Mouse (Mus musculus): ENCODE measurements around the gene Btla.

Btla gene

DNA sequence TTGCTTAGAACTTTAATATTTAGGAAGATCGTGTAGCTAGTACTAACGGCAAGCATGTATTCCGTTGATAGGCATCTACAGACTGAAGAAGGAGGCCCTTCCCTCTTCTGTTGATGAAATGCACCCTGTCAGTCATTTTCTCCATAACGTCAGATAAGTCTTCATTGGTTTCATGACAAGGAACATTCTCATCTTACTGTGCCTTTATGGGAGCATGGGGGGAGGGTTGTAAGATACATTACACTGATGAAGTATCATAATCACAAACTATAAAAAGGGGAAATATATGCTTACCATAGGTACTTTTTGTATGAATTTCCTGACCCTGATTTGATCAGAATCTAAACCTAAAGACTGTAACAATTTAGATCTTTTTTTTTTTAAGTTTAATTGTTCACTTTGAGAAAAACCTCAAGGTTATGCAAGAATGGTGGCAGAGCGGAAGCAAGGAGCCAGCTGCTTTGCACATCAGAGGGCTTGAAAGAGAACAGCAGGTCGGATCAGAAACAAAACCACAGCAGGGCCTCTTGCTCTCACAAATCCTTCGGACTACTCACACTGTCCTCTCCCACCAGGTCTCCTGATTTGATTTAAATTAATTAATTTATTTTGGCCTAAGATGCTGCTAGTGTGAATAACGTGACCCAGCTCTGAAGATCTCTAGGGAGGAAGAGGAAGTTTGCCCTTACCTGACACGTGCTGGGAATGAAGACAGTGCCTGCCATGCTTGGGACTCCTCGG lies at the start of gene Btla:
Gene Btla (plus strand): TSS at position 668 of the 741 bp plus-strand sequence.
- peak in 1 of 2 experiments; percentile 47 for DNase-seq

DNA sequence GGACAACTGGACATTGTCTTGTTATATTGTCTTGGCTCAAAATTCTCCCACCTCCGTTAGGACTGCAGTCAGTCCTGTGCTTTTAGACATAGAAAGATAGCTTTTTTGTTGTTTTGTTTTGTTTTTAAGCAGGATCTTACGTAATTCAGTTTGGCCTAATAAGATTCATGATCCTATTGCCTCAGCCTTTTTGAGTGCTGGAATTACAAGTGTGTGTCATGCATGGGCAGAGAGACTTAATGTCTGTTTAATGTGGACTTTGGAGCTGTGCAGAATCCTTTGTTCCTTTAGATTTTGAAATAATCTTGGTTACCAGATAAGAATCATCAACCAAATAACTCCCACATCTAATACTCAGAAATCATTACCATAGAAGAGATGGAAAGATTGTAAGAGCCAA lies 45.6 kb upstream of the Btla start:
- no peak for DNase-seq

DNA sequence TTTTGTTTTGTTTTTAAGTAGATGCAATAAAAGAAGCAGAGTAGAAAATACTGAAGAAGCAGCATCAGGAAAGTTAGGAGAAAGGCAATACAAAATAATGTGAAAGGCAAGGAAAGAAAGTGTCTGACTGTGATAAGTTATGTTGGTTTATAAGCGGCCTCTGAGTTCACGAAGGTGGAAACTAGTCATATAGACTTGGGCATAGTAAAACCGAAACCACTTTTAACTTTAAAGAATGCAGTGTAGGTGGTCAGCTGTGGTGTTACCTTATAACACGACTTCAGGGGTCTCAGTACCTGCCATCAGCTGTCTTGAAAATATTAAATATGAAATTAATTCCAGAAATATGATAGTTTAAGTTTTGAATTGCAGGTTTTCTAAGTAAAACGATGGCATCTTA lies 42.3 kb upstream of the Btla start:
- DNase-seq, result no peak

DNA sequence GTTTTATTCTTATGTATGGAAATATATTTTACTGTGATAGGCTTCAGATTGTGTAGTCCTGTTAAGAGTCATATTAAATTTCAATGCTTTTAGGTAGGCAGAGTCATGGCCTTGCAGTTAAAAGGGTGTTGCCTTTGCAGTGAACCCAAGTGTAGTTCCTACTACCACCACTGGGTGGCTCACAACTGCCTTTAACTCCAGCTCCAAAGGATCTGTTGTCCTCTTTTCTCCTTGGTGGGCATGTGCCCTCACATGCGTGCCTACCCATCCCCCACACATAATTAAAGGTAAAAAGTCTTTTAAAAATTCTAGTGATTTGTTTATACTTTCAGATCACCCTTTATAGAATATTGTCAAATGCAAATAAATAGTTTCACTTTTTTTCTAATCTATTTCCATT lies 31.5 kb upstream of the Btla start:
- peak; percentile 13 to 40 for DNase-seq

DNA sequence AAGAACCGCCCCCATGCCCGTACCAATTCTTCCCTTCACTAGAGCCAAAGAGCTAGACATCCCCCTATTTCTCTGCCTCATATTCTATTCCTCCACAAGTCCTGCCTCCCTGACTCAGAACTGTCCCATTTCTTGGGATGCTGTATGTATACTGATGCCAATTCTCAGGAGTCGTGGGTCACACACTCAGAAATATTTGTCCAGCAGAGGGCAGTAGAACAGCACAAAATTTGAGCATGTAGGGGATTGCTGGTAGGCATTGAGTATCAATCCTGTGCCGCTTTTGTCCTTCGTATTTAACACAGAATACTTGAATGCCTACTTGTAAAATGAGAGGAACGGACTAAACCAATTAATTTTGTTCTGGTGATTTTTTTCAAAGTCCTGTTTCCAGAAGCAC lies 27.3 kb upstream of the Btla start:
- peak in 1 of 2 experiments; percentile 30 for DNase-seq

DNA sequence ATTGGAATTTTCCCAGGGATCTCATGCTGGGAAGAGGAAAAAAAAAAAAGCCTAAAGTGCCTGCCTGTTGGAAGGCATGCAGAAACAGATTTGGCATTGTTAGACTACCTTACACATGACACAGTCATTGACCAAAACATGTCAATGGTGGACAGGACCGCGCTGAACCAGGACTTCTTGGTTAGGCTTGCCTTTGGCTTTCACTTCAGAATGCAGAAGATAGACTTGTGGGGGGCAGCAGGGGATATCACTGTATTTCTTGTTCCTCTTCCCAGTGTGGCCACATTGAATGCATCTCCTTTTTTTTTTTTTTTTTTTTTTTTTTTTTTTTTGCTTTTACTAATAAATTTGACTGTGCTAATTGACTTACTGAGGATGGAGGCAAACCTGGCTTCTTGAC lies 22.7 kb upstream of the Btla start:
- DNase-seq, result no peak

DNA sequence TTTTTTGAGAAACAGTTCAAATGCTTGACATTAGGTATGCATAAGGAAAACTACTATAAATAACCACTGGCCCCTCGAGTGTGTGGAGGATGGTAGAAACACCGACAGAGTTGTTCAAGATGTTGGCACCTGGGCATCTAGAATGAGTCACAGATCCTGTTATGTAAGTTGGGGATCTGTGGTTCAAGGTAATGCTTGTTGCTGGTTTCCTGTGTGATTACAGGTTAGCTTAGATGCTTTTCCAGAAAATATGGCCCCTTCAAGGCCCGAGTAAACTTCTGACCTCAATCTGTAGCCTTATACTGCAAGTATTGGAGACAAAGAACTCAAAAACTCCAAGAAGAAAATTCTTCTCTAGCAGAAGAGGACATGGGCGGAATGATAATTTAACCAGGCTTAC lies 19.7 kb upstream of the Btla start:
- no peak for DNase-seq

DNA sequence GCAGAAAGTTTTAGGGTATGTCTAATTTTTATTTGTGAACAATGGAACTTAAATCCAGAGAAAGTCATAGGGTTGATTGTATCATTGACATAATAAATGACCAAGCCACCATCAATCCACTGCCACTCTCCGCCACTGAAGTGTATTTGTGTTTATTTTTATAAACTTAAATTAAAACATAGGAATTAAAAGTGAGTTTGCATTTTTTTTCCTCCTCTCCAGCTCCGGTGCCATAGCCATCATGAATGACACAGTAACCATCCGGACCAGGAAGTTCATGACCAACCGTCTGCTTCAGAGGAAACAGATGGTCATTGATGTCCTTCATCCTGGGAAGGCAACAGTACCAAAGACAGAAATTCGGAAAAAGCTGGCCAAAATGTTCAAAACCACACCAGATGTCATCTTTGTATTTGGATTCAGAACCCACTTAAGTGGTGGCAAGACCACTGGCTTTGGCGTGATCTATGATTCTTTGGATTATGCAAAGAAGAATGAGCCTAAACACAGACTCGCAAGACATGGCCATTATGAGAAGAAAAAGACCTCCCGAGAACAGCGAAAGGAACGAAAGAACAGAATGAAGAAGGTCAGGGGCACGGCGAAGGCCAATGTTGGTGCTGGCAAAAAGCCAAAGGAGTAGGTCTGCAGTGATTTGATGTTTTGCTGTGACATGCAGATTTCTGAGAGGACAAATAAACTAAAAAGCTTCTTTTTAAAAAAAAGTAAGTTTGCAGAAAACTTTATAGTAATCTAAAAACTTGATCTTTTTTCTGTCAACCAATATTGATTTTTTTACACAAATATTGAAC lies 19.1 kb upstream of the Btla start:
- DNase-seq, result no peak

DNA sequence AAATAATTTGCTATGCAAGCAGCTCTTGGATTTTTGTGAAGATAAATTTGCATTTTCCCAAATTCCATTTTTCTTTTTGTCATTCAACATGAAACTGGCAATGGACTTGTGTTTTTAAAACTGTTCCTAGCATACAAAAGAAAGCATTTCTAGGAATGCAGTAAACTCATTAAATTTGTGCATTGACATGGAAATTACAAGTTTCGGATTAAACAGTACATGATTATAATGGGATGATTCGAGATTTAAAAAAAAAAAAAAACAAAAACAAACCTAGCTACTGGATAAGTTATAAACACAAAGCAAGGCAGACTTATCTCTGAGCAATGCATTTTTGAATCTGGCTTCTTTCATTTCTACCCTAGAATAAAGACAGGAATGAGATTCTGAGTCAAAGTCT lies 2.1 kb upstream of the Btla start:
- no peak for DNase-seq

DNA sequence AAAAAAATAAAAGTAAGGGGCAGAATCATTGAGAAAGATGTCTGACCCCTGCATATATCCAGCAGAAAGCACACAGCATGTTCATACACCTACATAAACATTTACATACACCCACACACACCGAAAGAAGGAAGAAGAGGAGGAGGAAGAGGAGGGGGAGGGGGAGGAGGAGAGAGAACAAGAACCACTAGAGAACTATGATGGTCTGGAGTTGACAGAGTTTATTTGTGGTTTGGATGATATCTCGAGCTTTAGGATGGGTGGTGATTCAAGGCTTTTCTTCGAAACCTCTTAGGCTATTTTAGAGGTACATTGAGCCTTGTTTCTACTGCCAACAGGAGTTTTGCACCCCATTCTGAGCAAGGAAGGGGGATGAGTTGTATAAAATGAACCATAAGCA lies 1.3 kb upstream of the Btla start:
- no peak for DNase-seq

DNA sequence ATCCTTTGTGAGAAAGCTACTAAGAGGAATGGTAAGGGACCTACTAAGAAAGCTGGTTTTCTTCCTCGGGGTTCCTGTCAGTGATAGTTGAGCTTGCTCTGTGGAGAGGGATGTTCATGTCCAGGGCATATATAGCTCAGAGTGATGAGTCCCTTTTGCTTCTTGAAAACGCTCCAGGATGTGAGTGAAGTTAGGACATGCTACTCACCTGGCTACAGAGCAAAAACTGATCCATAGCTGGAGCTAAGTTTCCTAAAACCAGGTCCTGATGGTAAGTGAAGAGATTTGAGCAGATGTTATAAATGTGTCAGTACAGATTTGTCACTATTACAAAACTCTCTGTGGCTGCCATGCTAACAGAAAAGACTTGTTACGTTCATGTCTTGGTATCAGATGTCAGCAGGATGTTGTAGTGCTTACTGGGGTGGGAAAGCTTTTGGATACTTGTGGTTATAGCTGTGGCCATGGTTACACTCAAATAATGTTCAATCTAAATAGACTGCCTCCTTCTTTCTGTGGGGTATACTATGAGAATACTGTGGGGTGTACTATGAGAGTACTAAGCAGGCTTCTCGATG lies 405 bp downstream of the Btla start:
- no peak for DNase-seq

DNA sequence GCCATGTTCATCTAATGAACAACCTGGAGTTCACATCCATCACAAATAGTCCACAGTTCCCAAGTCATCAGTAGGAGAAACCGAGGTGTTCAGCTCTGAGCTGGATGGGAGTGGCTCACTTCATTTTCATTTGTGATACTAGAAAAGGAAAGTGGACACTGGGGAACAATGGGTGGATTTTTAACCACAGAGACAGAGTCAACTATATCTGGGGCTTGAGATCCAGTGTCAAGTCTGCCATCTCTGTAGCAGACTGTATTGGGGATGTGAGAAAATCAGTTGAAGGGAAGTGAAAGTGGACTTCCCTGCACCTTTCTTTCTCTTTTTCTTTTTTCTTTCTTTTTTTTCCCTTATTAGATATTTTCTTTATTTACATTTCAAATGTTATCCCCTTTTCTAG lies 2.9 kb downstream of the Btla start:
- no peak for DNase-seq

DNA sequence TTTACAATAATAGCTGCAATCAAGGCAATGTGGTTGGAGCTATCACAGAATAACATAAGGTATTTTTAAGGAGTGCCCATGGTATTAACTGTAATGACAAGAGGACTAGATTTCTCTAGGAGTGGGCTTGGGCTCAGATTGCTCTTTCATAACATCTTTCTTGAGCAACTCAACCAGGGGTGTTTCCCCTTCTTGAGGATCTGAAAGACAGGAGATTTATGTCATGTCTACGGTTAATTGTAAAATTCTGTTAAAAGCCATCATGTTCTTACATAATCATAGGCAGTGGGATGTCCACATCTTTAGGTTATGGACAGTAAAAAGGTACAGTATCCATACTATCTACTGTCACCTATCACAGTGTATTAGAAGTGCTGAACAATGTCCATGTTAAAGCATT lies 7.2 kb downstream of the Btla start:
- DNase-seq, result no peak

DNA sequence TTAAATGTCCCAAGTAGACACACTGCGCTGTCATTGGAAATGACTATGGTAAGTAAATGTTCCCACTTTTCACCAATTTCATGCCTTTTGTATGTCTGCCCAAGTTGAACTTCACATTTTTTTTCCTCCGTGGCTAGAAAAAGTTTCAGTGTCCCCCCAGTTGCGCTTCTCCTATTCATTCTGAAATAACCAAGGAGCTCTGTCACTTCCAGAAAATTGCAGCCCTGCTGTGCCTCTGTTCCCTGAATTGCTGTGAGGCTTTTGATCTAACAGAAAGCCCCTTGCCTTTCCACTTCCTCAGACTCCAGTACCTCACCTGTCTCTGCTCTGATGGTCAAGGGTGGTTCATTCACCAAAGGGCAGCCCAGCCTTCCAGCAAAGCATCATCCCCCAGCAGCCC lies 8.9 kb downstream of the Btla start:
- DNase-seq, result no peak

DNA sequence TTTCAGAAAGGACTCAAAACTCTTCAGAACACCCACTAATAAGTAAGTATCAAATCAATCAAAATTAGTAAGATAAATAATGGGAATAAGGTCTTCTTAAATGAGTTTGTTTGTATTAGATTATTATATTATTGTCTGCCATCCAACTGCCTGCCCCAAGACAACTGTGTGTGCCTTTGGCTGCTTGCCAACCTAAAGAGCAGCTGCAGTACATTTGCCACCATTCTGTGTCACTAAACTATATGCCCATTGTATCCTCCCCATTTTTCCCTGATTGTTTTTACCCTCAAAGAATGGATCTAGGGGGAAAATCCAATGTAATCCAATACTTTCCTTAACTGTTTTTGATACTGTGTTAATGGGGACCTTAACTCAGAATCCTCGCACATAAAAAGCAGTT lies 18.6 kb downstream of the Btla start:
- DNase-seq, result no peak

DNA sequence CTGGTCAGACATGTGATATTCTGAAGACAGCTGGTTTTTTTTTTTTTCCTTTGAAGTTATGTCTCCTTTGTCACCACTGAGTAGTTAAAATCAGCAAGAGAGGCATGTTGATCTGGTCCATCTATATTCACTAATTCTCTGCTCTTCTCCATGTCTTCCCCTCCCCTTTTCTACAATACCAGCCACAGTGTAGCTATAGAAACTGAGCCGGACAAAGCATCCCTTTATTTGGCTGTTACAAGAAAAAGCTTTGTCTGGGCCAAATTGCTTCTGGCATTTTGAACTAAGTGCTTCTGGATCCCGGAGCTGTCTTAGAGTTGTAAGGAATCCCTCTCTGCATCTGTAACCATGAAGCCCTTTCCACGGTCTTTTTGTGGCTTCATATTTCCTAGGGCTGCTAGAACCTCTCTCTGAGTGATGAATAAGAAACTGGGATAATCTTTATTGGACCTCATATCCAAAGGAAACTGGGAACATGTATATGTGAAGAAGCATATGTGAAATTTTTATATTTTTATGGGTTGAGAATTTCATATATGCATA lies 20.9 kb downstream of the Btla start:
- no peak for DNase-seq

DNA sequence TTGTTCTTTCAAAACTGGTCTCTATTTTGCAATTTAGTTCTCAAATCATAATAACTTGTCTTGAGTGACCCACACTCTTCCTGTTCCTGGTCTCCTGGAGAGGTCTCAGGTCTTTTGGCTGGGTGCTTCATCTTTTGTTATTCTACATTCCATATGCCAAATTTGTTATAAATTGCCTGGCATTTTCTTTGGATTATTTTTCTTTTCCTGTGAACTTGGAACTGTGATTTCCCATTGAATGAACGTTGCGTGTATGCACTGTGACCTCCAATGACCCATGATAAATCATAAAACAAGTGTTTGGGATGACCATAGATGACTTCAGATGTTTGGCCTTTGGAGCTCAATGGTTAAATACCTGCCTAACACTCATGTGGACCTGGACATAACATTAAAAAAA lies 25.6 kb downstream of the Btla start:
- DNase-seq, result no peak

DNA sequence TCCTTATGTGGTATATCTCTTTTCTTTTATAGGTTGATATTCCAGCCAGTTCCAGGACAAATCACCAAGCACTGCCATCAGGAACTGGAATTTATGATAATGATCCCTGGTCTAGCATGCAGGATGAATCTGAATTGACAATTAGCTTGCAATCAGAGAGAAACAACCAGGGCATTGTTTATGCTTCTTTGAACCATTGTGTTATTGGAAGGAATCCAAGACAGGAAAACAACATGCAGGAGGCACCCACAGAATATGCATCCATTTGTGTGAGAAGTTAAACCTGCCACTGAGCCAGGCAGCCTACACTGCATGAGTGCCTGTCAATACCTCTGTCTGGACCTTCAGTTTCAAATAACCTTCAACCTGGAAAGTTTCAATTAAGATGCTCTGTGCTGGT lies 26.2 kb downstream of the Btla start:
- DNase-seq, result no peak

DNA sequence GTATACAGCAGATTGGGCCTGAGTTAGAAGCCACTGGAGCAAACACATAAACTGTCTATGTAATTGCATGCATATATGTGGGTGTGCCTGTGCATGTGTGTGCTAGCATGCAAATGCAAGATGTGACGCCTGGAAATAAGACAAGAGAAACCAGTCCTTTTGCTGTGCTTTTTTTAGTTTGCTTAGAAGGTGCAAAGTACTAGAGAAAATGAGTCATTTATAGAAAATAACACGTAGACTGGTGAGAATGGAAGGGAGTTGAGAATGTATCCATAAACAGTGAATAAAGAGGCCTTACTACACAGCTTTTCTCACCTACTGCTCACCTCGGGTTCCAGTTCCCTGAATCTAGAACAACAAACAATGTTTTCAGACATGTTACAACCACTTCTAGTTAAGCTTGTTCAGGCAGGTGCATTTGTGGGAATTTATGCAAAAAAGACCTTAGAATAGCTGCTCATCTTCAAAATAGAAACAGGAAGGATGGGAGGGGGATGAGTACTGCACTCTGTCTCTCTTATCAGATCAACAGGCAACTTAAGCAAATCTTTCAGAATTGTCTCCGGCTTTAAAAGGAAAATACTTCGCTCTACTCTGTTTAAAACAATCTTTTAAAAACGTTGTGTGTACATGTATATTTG lies 27.8 kb downstream of the Btla start:
- no peak for DNase-seq

DNA sequence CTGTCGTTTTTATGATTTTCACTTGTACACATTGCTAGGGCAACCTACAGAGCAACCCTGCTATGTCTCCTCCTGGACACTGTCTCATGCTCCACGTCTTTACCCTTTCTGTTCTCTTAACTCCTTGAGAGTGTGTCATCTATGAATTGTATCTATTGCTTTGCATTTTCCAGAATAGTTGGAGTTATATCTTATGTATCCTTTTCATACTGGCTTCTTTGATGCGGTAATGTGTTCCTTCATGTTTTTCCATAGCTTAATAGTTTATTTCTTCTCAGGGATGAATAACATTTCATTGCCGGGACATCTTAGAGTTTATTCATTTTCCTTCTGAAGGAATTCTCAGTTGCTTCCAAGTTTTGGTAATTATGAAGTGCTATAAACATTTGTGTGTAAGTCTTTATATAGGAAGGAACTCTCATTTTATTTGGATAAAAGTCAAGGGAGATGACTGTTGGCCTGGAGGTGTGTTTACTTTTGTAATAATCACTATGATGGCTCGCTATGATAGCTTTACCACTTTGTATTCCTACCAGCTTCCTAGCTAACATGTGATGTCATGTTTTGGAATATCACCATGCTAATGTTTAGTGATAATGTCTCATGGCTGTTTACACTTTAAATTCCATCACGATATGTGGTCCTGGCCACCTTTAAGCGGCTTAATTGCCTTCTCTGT lies 31.2 kb downstream of the Btla start:
- DNase-seq, result no peak

DNA sequence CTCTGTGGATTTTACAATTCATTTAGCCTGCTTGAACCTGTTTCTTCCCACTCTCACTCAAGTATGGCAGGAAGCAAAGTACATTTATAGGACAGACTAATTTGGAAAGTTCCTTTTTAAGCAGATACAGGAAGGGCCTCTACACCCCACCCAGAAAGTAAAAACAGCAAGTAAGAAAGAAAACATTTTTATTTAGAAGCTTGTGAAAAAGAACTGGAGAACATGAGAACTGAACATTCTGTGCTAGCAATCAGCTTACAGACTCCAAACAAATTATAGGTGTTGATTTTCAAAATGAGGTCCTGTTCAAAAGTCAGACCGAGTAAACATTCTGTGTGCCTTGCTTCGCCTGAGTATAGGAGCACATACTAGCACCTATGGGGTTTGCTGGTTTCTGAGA lies 32.8 kb downstream of the Btla start:
- no peak for DNase-seq

DNA sequence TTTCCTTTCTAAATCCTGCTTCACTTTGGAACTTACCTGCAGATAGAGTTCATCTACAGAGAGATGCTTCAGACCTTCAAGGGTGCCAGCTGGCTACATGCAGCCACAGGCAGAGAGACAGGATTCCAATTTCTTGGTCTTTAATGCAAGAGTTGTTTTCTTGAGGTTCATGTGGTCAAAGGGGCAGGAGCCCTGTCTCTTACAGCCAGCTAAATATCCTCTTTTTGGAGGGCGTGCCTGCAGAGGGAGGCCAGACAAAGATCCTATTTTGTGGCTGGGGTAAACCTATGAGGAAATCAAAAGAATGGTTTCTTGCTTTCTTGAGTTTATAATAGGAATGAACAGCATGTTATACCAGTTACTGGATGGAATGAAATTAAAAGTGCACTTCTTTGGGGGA lies 33.5 kb downstream of the Btla start:
- DNase-seq, result no peak

DNA sequence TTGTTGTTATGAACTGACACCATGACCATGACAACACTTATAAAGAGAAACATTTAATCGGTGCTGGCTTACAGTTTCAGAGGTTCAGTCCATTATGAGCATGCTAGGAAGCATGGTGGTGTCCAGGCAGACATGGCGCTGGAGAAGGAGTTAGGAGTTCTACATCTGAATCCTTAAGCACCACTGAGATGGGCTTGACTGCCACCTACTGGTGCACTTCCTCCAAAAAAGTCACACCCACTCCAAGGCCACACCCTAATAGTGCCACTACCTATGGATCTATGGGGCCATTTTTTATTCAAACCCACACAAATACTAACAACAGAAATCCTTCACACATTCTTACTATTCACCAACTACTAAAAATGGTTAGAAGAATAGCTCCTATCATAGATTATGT lies 35.5 kb downstream of the Btla start:
- peak in 1 of 2 experiments; percentile 28 for DNase-seq

Measured in thymus, adult 18-20 months (tissue).